Mouse (Mus musculus) cortical plate, adult 2 months (tissue): Measurements from ENCODE around the gene Huwe1.

Experiments used
- CTCF ChIP-seq: fragments of 200-500 bp; IDR thresholded peaks from 2 replicates; pipeline ENCODE4 v1.5.1; 2011; ENCODE audit warnings: mild to moderate bottlenecking, control low read depth, low read length; ENCODE audit not compliant: insufficient read depth; ENCODE audit errors: extremely low read depth
- POLR2A ChIP-seq: fragments of 200-500 bp; IDR thresholded peaks from 2 replicates; pipeline ENCODE4 v1.6.1; 2011; ENCODE audit warnings: mild to moderate bottlenecking, low read length, control low read depth; ENCODE audit not compliant: insufficient read depth; ENCODE audit errors: extremely low read depth

- no peak for TF ChIP-seq CTCF
- TF ChIP-seq POLR2A = no peak
Observed at GRCm38 (mm10) chrX:151929390-151929789, 128.8 kb downstream of the Huwe1 start.
